Mouse (Mus musculus): ENCODE results near the gene Utp4.

GRCm38 (mm10) chr8:106872454-106873034, 20.9 kb upstream of the Utp4 start:
- TF ChIP-seq GATA1 (IDR thresholded peaks at IDR 0.05; ENCODE audit: borderline replicate concordance, low read length): no peak
- no peak for TF ChIP-seq FLI1 (IDR thresholded peaks at IDR 0.05; ENCODE audit: low read length)

Measured in megakaryocyte, embryonic 14.5 days (primary cell).